Mouse (Mus musculus): ENCODE measurements at regions not wholly inside any gene's neighbourhood (a gene's known extent, or its start where the extent isn't known, plus 50 kb on each side); places are given as distances from the start of the nearest gene placed in this dataset.

- DNase-seq (ENCODE audit: low spot score in 2 of 2) = peak; percentile 24 to 62
Measured at GRCm38 (mm10) chr2:148622216-148622615, 50.2 kb upstream of the Nxt1 start.

GRCm38 (mm10) chr2:148611911-148612310 is 60.5 kb upstream of the Nxt1 start:
- DNase-seq (ENCODE audit: low spot score in 2 of 2) = no peak

GRCm38 (mm10) chr2:148605425-148605930 is 66.9 kb upstream of the Nxt1 start:
- DNase-seq (ENCODE audit: low spot score in 2 of 2) = no peak

- DNase-seq (ENCODE audit: low spot score in 2 of 2) = no peak
Measured at GRCm38 (mm10) chr2:148603951-148604350, 68.5 kb upstream of the Nxt1 start.

- DNase-seq (ENCODE audit: low spot score in 2 of 2) = no peak
Measured at GRCm38 (mm10) chr2:148603315-148603714, 69.1 kb upstream of the Nxt1 start.

- DNase-seq (ENCODE audit: low spot score in 2 of 2) = no peak
Measured at GRCm38 (mm10) chr2:148599498-148599897, 72.9 kb upstream of the Nxt1 start.

GRCm38 (mm10) chr2:148596966-148597365 is 75.4 kb upstream of the Nxt1 start:
- no peak for DNase-seq (ENCODE audit: low spot score in 2 of 2)

GRCm38 (mm10) chr2:148585721-148586335 is 86.6 kb upstream of the Nxt1 start:
- no peak for DNase-seq (ENCODE audit: low spot score in 2 of 2)

- no peak for DNase-seq (ENCODE audit: low spot score in 2 of 2)
Measured at GRCm38 (mm10) chr2:148582208-148582607, 90.2 kb upstream of the Nxt1 start.

- no peak for DNase-seq (ENCODE audit: low spot score in 2 of 2)
Measured at GRCm38 (mm10) chr2:148581666-148582065, 90.7 kb upstream of the Nxt1 start.

GRCm38 (mm10) chr2:148580286-148580966 is 92.0 kb upstream of the Nxt1 start:
- peak in 1 of 2 experiments; percentile 17 for DNase-seq (ENCODE audit: low spot score in 2 of 2)

- no peak for DNase-seq (ENCODE audit: low spot score in 2 of 2)
Measured at GRCm38 (mm10) chr2:148579564-148579963, 92.8 kb upstream of the Nxt1 start.

- DNase-seq (ENCODE audit: low spot score in 2 of 2) = no peak
Measured at GRCm38 (mm10) chr2:148579027-148579426, 93.4 kb upstream of the Nxt1 start.

- no peak for DNase-seq (ENCODE audit: low spot score in 2 of 2)
Measured at GRCm38 (mm10) chr2:148578176-148578575, 94.2 kb upstream of the Nxt1 start.

GRCm38 (mm10) chr2:148575433-148575832 is 97.0 kb upstream of the Nxt1 start:
- no peak for DNase-seq (ENCODE audit: low spot score in 2 of 2)

GRCm38 (mm10) chr2:148572165-148572564 is 100.2 kb upstream of the Nxt1 start:
- DNase-seq (ENCODE audit: low spot score in 2 of 2) = peak; percentile 20 to 33

GRCm38 (mm10) chr2:148571616-148572015 is 100.8 kb upstream of the Nxt1 start:
- no peak for DNase-seq (ENCODE audit: low spot score in 2 of 2)

GRCm38 (mm10) chr2:148571018-148571417 is 101.4 kb upstream of the Nxt1 start:
- DNase-seq (ENCODE audit: low spot score in 2 of 2) = peak in 1 of 2 experiments; percentile 20

- peak in 1 of 2 experiments; percentile 48 for DNase-seq (ENCODE audit: low spot score in 2 of 2)
Measured at GRCm38 (mm10) chr2:148567930-148568481, 104.4 kb upstream of the Nxt1 start.

- DNase-seq (ENCODE audit: low spot score in 2 of 2) = no peak
Measured at GRCm38 (mm10) chr2:148563390-148563789, 109.0 kb upstream of the Nxt1 start.

GRCm38 (mm10) chr2:148562041-148562440 is 110.4 kb upstream of the Nxt1 start:
- no peak for DNase-seq (ENCODE audit: low spot score in 2 of 2)

- DNase-seq (ENCODE audit: low spot score in 2 of 2) = no peak
Measured at GRCm38 (mm10) chr2:148560013-148560773, 112.2 kb upstream of the Nxt1 start.

Measured in urinary bladder, adult 18-20 months (tissue).